In the genomic region with DNA sequence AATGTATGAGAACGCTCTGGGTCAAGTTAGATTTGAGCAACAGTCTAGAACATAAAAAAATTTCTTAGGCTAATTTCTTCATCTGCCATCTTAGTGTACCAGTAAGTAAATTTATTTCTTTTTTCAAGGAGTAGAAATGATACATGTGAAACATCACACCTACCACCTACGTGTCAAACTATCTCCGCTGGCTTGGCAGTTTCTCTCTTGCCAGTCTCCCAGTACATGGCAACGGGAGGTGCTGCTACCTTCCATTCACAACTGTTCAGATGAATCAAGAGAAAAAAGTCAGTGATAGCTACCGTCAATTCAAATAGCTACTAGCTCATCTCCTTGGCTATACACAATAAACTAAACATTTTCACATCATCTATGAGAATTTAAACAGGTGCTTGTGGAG, we compare ENCODE assay signal across 20 mouse cellular contexts.
DNase-seq lines count a peak whose midpoint lies in the region; ATAC-seq lines count a peak whose summit lies in the region.
"Had no signal": no experiment of that assay in that cellular context is flagged by ENCODE, and none has a peak within 500 bp of the region (broad histone marks: within the 10 kb centered on the region; RNA-seq: fewer than 3 reads in every experiment).

No protein-coding gene starts in this region.

- DNase-seq in frontal cortex, postnatal 14 days (ENCODE audit: low spot score in 2 of 2): no peak
- peak; percentile 29 for DNase-seq in right cerebral cortex, adult 18-20 months
- no peak for DNase-seq in right cerebral cortex, postnatal 4 days
- peak; percentile 67 for DNase-seq in brain, adult 2 months (ENCODE audit: low read depth, low spot score)
- DNase-seq in kidney, postnatal 4 days: no peak
- DNase-seq: adrenal gland, adult 2 months; adrenal gland, adult 8-10 months; adrenal gland, postnatal 10 days; adrenal gland, postnatal 14 days; adrenal gland, postnatal 25 days; adrenal gland, postnatal 36 days; B cell, adult 2 months; cerebellum, adult 11 months; cerebellum, adult 11-12 months; cerebellum, adult 18-20 months; cerebellum, adult 2 months had no signal

- peak; percentile 58 for ATAC-seq in frontal cortex, adult (ENCODE audit: low TSS enrichment)
- ATAC-seq: activated CD4-positive, CD25-positive, alpha-beta regulatory T cell, adult 4 months; CD4-positive, CD25-positive, alpha-beta regulatory T cell, adult 4 months; Patski had no signal

Comparison
In these comparisons a context has a peak if more than half of its experiments do, and no peak if none do; other contexts are left out.
1. DNase-seq: peak in right cerebral cortex, adult 18-20 months (single experiment) and brain, adult 2 months (single experiment); none in frontal cortex, postnatal 14 days (0 of 2), right cerebral cortex, postnatal 4 days (single experiment) and kidney, postnatal 4 days (0 of 2).